Mouse (Mus musculus): ENCODE results near the gene Aldh1a2.

The Aldh1a2 gene

GRCm38 (mm10) chr9:71290730-71291129, 75.1 kb downstream of the Aldh1a2 start:
- no peak for DNase-seq

- no peak for DNase-seq
Observed at GRCm38 (mm10) chr9:71295501-71295900, 79.9 kb downstream of the Aldh1a2 start.

GRCm38 (mm10) chr9:71303594-71303993, 88.0 kb downstream of the Aldh1a2 start:
- no peak for DNase-seq

- DNase-seq: no peak
Observed at GRCm38 (mm10) chr9:71307106-71307789, 91.7 kb downstream of the Aldh1a2 start.

GRCm38 (mm10) chr9:71315960-71316359, 100.4 kb downstream of the Aldh1a2 start:
- no peak for DNase-seq

DNA sequence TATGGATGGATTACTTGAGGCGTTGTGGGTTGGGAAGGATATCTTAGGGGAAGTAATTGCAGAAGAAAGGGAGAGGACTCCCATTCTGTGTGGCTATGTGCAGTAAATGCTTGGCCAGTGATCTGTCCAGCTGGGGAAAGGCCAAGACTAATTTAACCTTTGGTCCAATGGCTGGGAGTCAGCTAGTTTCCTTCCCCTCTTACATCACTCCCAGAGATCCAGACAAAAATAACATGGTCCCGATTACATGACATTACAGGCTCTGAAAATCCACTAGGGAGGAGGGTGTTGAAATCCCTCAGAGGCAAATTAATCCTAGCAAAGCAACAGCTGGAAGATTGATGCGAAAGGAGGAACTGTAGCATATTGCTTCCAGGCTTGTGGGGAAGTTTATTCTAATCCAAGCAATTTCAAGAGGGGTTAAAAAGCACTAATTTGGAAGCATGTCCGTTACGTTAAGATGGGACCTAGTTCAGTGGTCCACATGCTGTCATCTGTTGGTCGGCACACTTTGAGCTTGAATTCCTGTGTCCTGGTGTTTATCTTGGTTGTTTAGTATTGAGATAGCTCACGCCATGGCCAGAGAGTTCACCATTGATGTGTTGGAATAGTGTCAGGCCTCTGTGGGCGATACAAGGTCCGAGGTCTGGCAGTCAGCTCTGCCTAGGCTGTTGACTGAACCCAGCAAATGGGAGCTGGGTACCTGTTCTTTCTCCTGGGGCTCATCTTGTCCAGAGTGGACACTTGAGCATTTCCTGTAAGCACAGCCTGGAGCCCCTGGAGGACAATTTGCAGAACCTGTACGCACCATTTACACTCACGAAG, 101.7 kb downstream of the Aldh1a2 start:
- peak; percentile 77 to 81 for DNase-seq

- no peak for DNase-seq
Observed at GRCm38 (mm10) chr9:71317921-71318241, 102.3 kb downstream of the Aldh1a2 start.

DNA sequence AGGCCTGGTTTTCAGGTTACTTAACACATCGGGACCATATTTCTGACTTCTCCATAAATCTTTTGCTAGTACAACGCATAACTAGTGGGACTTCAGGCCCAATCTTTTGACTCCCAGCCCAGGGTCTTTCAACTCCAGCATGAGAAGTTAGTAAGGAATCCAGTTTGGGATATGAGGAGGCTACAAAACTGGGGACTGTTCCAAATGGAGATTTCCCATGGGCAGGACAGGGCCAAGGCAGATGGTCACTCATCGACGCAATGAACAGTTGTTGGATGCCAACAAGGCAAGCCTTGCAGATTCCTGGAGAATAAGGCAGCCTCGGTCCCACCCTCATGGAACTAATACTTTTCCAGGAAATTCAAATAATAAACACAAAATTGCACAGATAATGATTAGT, 104.2 kb downstream of the Aldh1a2 start:
- no peak for DNase-seq

DNA sequence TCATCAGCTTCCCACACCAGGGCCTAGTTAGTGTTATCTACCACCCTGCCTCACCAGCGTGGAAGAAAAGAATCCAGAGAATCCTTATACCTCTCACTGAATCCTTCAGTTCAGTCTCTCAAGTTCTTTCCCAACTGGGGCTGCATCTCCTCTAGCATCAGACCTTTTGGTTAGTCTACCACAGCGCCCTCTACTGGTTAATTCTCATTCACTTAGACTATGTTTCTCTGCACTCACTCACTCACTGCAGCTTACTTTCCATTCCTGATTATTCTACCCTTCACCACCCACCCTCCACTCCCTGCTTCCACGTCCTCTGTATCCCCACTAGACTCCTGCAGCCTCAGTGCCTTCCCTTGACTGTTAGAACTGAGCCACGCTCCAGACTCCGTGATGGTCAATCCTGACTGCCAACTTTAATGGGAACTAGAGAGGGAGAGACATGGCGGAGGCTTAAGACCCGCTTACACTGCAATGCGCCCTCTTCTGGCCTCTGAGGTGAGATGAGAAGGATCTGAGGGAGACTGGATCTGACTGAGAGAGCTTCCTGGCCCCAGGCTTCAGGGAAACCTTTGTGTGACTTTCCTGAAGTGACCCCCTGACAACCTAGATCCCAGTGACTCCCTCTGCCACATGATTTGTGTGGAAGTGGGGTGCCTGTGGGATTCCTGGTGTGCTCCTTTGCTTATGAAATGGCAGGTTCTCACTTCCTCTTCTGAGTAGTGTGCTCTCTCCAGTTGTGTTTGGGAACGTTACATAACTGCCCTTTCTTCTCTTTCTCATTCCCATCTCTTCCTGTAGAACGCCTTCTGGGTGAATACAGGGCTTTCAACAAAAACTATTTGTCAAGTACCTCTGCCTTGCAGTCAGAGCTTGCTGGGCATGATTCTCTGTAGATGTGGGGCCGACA, 104.9 kb downstream of the Aldh1a2 start:
- no peak for DNase-seq

DNA sequence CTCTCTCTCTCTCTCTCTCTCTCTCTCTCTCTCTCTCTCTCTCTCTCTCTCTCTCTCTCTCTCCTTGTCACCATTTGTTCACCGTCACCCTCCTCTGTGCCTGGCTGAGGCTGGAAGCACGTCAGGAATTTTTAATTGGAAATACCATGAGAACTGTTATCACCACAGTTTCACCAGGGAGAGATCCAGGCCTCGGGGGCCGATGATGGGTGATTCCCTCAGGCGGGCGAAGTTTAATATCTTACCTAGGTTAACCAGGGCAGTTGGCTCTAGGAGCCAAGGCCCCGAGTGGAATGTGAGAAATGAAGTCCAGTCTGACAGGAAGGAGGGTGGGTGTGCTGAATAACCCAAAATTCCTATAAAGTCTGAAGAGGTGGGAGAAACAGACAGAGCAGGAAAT, 105.8 kb downstream of the Aldh1a2 start:
- peak; percentile 65 to 83 for DNase-seq

- DNase-seq: peak; percentile 36 to 74
Observed at GRCm38 (mm10) chr9:71321871-71322270, 106.3 kb downstream of the Aldh1a2 start.

DNA sequence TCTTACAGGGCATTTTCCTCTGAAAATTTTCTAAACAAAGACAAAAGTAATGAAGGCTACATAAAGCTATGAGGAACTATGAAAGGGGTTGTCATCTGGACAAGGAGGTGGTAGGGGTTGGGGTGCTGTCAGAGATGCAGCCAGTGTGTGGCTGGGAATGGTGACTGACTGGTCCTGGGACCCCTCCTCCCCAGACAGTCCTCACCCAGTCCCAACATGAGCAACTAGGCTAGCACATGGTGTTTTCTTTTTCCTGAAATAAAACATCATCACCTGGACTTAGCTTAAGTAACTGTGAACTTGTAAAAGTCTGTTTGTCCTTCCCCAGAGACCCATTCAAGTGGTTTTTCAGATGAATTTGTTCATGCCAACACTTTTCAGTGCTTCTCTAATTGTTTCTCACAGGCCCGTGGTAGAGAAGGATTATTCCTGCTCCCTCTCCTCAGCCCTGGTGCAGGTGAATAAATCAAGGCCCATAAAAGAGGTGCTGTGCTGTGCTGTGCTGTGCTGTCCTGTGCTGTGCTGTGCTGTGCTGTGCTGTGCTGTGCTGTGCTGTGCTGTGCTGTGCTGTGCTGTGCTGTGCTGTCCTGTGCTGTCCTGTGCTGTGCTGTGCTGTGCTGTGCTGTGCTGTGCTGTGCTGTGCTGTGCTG, 107.8 kb downstream of the Aldh1a2 start:
- DNase-seq: no peak

DNA sequence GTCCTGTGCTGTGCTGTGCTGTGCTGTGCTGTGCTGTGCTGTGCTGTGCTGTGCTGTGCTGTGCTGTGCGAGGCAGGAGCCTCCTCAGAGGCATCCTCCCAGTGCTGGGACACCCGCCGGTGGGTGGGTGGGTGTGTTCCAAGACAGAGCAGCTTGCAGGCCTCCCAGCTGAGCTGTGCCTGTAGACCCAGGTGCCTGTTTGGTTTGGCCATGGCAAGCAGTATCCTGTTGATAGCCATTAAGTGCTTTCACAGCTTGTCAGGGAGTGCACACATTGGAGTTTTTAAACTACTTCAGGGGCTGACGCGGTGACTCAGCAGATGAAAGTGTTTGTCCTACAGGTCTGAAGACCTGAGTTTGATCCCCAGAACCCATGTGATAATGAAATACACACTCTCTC, 108.5 kb downstream of the Aldh1a2 start:
- no peak for DNase-seq

GRCm38 (mm10) chr9:71326261-71326660, 110.7 kb downstream of the Aldh1a2 start:
- no peak for DNase-seq

GRCm38 (mm10) chr9:71331661-71332060, 116.1 kb downstream of the Aldh1a2 start:
- no peak for DNase-seq

DNA sequence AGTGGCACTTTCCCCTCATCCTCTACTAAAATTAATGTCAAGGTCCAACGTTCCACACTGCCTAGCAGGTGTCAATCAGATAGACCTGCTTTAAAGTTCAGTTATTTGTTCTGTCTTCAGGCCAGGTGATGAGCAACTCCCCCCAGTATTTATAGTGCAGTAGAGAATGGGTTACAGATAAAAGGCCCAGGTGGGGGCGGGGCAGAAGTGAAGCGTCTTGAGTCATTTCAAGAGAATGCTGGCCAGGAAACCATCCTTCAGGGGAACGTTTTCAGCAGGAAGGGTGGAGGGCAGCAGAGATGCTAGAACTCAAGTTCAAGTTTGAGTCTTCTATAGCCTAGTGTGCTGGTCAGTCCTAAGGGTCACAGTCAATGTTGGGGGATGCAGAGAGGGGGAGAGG, 121.1 kb downstream of the Aldh1a2 start:
- DNase-seq: no peak

- DNase-seq: no peak
Observed at GRCm38 (mm10) chr9:71337425-71337824, 121.8 kb downstream of the Aldh1a2 start.

- DNase-seq: no peak
Observed at GRCm38 (mm10) chr9:71340116-71340515, 124.5 kb downstream of the Aldh1a2 start.

Data from kidney, postnatal 25 days (tissue).